Mouse (Mus musculus): ENCODE measurements around the gene Rmnd1.

GRCm38 (mm10) chr10:4376931-4377330 is 55.3 kb downstream of the Rmnd1 start:
- TF ChIP-seq CTCF (IDR thresholded peaks at IDR 0.05; ENCODE audit: extremely low read depth, insufficient read depth, low read length) = no peak
- TF ChIP-seq POLR2A (IDR thresholded peaks at IDR 0.05; ENCODE audit: extremely low read depth, insufficient read depth, low read length) = no peak
